Mouse (Mus musculus): Measurements from ENCODE around the gene Upk2.

The Upk2 gene

GRCm38 (mm10) chr9:44488416-44488815 lies 33.6 kb upstream of the Upk2 start:
- no peak for DNase-seq (ENCODE audit: low spot score in 2 of 2)

GRCm38 (mm10) chr9:44487441-44487840 lies 32.7 kb upstream of the Upk2 start:
- DNase-seq (ENCODE audit: low spot score in 2 of 2), result no peak

GRCm38 (mm10) chr9:44486741-44487421 lies 32.1 kb upstream of the Upk2 start:
- DNase-seq (ENCODE audit: low spot score in 2 of 2), result no peak

- DNase-seq (ENCODE audit: low spot score in 2 of 2), result no peak
These were observed 31.6 kb upstream of the Upk2 start for GRCm38 (mm10) chr9:44486335-44486734.

- DNase-seq (ENCODE audit: low spot score in 2 of 2), result no peak
These were observed 30.9 kb upstream of the Upk2 start for GRCm38 (mm10) chr9:44485516-44486161.

- DNase-seq (ENCODE audit: low spot score in 2 of 2), result no peak
These were observed 30.3 kb upstream of the Upk2 start for GRCm38 (mm10) chr9:44485105-44485515.

- no peak for DNase-seq (ENCODE audit: low spot score in 2 of 2)
These were observed 29.7 kb upstream of the Upk2 start for GRCm38 (mm10) chr9:44484311-44485104.

GRCm38 (mm10) chr9:44483510-44484044 lies 28.8 kb upstream of the Upk2 start:
- DNase-seq (ENCODE audit: low spot score in 2 of 2), result peak; percentile 59 to 73

- DNase-seq (ENCODE audit: low spot score in 2 of 2), result no peak
These were observed 28.3 kb upstream of the Upk2 start for GRCm38 (mm10) chr9:44483041-44483509.

GRCm38 (mm10) chr9:44482552-44482951 lies 27.8 kb upstream of the Upk2 start, which contains the start of gene Bcl9l:
Gene Bcl9l (plus strand): TSS chr9:44482825.
- DNase-seq (ENCODE audit: low spot score in 2 of 2), result peak; percentile 85 to 91

GRCm38 (mm10) chr9:44482112-44482511 lies 27.3 kb upstream of the Upk2 start:
- DNase-seq (ENCODE audit: low spot score in 2 of 2), result no peak

GRCm38 (mm10) chr9:44479628-44480428 lies 25.1 kb upstream of the Upk2 start:
- DNase-seq (ENCODE audit: low spot score in 2 of 2), result peak; percentile 90 to 94

GRCm38 (mm10) chr9:44478959-44479605 lies 24.3 kb upstream of the Upk2 start:
- DNase-seq (ENCODE audit: low spot score in 2 of 2), result peak; percentile 58 to 70

GRCm38 (mm10) chr9:44478229-44478921 lies 23.6 kb upstream of the Upk2 start:
- peak; percentile 62 to 72 for DNase-seq (ENCODE audit: low spot score in 2 of 2)

- DNase-seq (ENCODE audit: low spot score in 2 of 2), result peak in 1 of 2 experiments; percentile 59
These were observed 22.8 kb upstream of the Upk2 start for GRCm38 (mm10) chr9:44477339-44478228.

GRCm38 (mm10) chr9:44475936-44476335 lies 21.2 kb upstream of the Upk2 start:
- DNase-seq (ENCODE audit: low spot score in 2 of 2), result no peak

- DNase-seq (ENCODE audit: low spot score in 2 of 2), result no peak
These were observed 19.6 kb upstream of the Upk2 start for GRCm38 (mm10) chr9:44474327-44474726.

GRCm38 (mm10) chr9:44473184-44473583 lies 18.4 kb upstream of the Upk2 start:
- no peak for DNase-seq (ENCODE audit: low spot score in 2 of 2)

- no peak for DNase-seq (ENCODE audit: low spot score in 2 of 2)
These were observed 14.0 kb upstream of the Upk2 start for GRCm38 (mm10) chr9:44468800-44469199.

Data from right cerebral cortex, adult 2 months (tissue).